Mouse (Mus musculus) embryonic facial prominence, embryonic 15.5 days (tissue): ENCODE measurements around the gene Gm13272. TPM values are rescaled to one million over a fixed set of nuclear protein-coding genes. Genes with fewer than 3 reads are reported as not detected.
"Not testable (repeated sequence)": the region's sequence is repeated elsewhere in the genome, so short reads cannot be mapped to it uniquely, and the experiment has no call there.

Experiments
- ATAC-seq: fragments of 200-750 bp; cut with Nextera tagmentation; 2 replicates; pipeline ENCODE4 v1.8.0; 2017; ENCODE audit warnings: low read depth, moderate TSS enrichment; ENCODE audit not compliant: insufficient number of reproducible peaks, low FRiP score, low TSS enrichment
- H3K27ac ChIP-seq: fragments of 300-500 bp; sonication (generic); replicated peaks from 2 replicates; pipeline ENCODE4 v1.5.1; 2015; ENCODE audit warnings: mild to moderate bottlenecking, inconsistent platforms
- H3K27me3 ChIP-seq: fragments of 300-500 bp; sonication (generic); 2 replicates; pipeline ENCODE4 v1.6.1; 2015; ENCODE audit warnings: inconsistent platforms
- H3K36me3 ChIP-seq: fragments of 300-500 bp; sonication (generic); 2 replicates; pipeline ENCODE4 v1.6.1; 2015; ENCODE audit warnings: mild to moderate bottlenecking, inconsistent platforms
- H3K4me1 ChIP-seq: fragments of 300-500 bp; sonication (generic); 2 replicates; pipeline ENCODE4 v1.6.1; 2015; ENCODE audit warnings: inconsistent platforms
- H3K4me2 ChIP-seq: fragments of 300-500 bp; sonication (generic); replicated peaks from 2 replicates; pipeline ENCODE4 v1.6.1; 2015; ENCODE audit warnings: mild to moderate bottlenecking, inconsistent platforms
- H3K4me3 ChIP-seq: fragments of 300-500 bp; sonication (generic); replicated peaks from 2 replicates; pipeline ENCODE4 v1.5.1; 2015; ENCODE audit warnings: mild to moderate bottlenecking, inconsistent platforms
- H3K9ac ChIP-seq: fragments of 300-500 bp; sonication (generic); 2 replicates; pipeline ENCODE4 v1.6.1; 2015; ENCODE audit warnings: inconsistent platforms
- H3K9me3 ChIP-seq: fragments of 300-500 bp; sonication (generic); replicated peaks from 2 replicates; pipeline ENCODE4 v1.6.1; 2016; ENCODE audit warnings: inconsistent platforms
- WGBS: fragments of 180-500 bp; shearing (Covaris S2); methylation state at CpG from one replicate; pipeline ENCODE4 v1.1.7; 2015; 5-methylcytosine and 5-hydroxymethylcytosine counted together
- polyA plus RNA-seq: library from polyadenylated mRNA; unstranded; fragments of >200 nt; fragmentation: Nextera tagmentation; extraction: Ambion mirVana; gene quantifications from 2 replicates; pipeline ENCODE4 v1.2.1, GENCODE M21; 2015

The Gm13272 gene
- polyA plus RNA-seq, 1 experiment from 2014 or later = not detected

DNA sequence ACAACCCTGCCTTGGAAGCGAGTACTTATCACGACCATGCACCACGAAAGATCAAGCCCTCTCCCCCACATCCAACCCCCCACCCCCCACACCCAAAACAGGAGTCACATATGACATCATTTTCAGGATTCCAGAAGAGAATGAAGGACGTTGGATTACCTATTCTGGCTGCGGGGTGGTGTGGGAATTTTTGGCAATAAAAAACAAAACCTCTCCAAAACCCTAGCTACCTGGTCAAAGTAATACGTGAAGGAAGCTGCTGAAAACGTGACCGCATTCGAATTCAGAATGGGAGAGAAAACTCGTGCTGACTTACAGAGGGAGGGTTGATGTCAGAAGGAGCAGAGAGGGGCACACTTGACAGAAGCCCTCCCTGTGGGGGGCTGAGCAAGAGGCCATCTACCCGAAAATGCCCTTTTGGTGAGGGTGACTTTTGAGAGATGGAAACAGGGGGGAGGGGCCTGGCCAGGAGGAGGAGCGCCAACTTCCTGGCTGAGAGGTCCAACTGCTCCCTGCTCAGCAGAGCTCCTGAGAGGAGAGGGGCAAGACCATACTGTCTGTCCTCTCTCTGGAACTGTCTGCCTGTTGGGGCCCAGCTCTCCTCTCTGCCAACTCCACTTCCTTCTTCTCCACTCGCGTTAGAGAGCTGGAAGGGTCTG, 19.9 kb upstream of the Gm13272 start, which contains the start of gene Gm13283:
Gm13283 (plus strand) TSS at position 510 of the 659 bp plus-strand sequence.
- not testable (repeated sequence) for H3K4me1 ChIP-seq, H3K36me3 ChIP-seq, H3K27me3 ChIP-seq, H3K9me3 ChIP-seq, H3K9ac ChIP-seq, ATAC-seq
- Histone ChIP-seq H3K27ac (peak within 1 kb of the TSS; percentile 84), H3K4me2 (peak within 1 kb of the TSS; percentile 55), H3K4me3 (peak within 1 kb of the TSS; percentile 43)
- WGBS = 13% methylated on average over 12 of the region's 14 CpGs

DNA sequence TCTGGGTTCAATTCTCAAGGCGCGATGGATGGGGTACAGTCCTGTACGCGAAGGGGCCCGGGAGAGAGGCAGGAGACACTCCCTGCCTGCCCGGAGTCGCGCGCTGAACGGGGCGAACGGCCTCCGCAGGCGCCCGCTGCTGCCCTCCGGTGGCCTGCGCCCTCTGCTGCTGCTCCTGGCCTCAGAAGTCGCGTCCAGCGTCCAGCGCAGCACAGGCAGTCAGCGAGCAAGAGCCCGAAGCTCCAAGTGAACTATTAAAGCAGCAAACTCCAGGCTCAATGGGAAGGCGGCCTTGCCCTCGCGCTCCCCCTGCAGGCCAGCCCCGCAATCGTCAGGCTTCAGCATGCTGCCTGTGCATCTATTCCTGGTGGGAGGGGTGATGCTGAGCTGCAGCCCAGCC, 19.2 kb upstream of the Gm13272 start:
- WGBS = under 1% methylated on average over 26 of the region's 28 CpGs
- not testable (repeated sequence) for H3K9ac ChIP-seq, H3K4me1 ChIP-seq, H3K36me3 ChIP-seq, ATAC-seq, H3K9me3 ChIP-seq, H3K27me3 ChIP-seq
- Histone ChIP-seq H3K4me2 (peak overlapping the region; percentile 55), H3K27ac (peak overlapping the region; percentile 84), H3K4me3 (peak overlapping the region; percentile 43)

DNA sequence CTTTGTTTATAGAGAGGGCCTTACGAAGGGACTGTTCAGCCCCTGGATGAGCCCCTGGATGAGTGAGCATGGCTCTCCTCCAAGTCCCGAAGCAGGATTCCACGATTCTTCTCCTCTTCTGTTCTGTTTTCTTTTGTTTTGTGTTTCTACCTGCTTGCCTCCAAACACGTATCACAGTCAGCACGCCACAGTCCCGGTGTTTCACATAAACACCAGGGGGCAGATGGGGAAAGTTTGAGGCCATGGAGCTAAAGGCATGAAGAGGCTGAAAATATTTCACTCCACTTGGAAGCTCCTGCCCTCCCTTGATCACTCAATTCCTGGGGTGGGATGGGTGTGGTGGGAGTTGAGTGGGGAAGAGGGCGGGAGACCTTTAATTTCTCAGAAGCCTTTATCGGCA, 17.9 kb upstream of the Gm13272 start:
- H3K27ac ChIP-seq, H3K4me1 ChIP-seq, ATAC-seq, H3K4me3 ChIP-seq, H3K9ac ChIP-seq, H3K27me3 ChIP-seq, H3K36me3 ChIP-seq, H3K9me3 ChIP-seq, H3K4me2 ChIP-seq: not testable (repeated sequence)
- WGBS = 63% methylated on average over 6 of the region's 8 CpGs

DNA sequence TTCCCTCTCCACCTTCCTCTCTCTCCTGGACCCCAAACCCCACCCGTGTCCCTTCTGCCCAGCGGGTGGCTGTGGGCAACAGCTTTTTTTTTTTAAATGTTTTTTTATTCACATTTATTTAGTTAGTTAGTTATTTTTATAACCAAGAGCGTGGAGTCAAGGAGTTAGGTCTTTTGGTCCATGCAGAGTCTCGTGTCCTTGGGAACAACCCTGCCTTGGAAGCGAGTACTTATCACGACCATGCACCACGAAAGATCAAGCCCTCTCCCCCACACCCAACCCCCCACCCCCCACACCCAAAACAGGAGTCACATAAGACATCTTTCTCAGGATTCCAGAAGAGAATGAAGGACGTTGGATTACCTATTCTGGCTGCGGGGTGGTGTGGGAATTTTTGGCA, 17.3 kb upstream of the Gm13272 start:
- not testable (repeated sequence) for H3K4me3 ChIP-seq, H3K4me2 ChIP-seq, H3K27me3 ChIP-seq, H3K27ac ChIP-seq, H3K9me3 ChIP-seq, ATAC-seq, H3K9ac ChIP-seq, H3K4me1 ChIP-seq, H3K36me3 ChIP-seq
- WGBS = 57% methylated on average over 9 of the region's 9 CpGs

DNA sequence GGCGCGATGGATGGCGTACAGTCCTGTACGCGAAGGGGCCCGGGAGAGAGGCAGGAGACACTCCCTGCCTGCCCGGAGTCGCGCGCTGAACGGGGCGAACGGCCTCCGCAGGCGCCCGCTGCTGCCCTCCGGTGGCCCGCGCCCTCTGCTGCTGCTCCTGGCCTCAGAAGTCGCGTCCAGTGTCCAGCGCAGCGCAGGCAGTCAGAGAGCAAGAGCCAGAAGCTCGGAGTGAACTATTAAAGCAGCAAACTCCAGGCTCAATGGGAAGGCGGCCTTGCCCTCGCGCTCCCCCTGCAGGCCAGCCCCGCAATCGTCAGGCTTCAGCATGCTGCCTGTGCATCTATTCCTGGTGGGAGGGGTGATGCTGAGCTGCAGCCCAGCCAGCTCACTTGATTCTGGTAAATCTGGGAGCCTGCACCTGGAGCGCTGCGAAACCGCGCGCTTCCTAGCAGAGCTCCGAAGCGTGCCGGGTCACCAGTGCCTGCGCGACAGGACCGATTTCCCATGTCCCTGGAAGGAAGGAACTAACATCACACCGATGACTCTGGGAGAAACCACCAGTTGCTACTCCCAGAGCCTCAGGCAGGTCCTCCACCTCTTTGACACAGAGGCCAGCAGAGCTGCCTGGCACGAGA, 16.1 kb upstream of the Gm13272 start:
- peak overlapping the region; percentile 44 for H3K4me3 ChIP-seq
- not testable (repeated sequence) for H3K27me3 ChIP-seq, H3K36me3 ChIP-seq, H3K9me3 ChIP-seq, H3K4me1 ChIP-seq, ATAC-seq, H3K9ac ChIP-seq
- peak overlapping the region; percentile 50 for H3K4me2 ChIP-seq
- 3% methylated on average over 37 of the region's 42 CpGs for WGBS
- H3K27ac ChIP-seq = peak overlapping the region; percentile 75

DNA sequence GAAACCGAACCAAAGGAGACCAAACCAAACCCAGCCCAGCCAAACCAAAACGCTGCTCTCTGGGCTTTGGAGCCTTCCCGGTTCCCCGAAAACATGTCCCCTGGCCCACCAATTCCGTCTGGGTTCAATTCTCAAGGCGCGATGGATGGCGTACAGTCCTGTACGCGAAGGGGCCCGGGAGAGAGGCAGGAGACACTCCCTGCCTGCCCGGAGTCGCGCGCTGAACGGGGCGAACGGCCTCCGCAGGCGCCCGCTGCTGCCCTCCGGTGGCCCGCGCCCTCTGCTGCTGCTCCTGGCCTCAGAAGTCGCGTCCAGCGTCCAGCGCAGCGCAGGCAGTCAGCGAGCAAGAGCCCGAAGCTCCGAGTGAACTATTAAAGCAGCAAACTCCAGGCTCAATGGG, 6.1 kb upstream of the Gm13272 start, which contains the start of gene Gm13290:
Gm13290 (plus strand) TSS at position 301 of the 400 bp plus-strand sequence.
- H3K36me3 ChIP-seq, H3K4me3 ChIP-seq, H3K27me3 ChIP-seq, H3K27ac ChIP-seq, H3K9ac ChIP-seq, H3K9me3 ChIP-seq, H3K4me1 ChIP-seq, ATAC-seq, H3K4me2 ChIP-seq: not testable (repeated sequence)
- WGBS = no CpG with 5 or more reads among the region's 32 CpGs

DNA sequence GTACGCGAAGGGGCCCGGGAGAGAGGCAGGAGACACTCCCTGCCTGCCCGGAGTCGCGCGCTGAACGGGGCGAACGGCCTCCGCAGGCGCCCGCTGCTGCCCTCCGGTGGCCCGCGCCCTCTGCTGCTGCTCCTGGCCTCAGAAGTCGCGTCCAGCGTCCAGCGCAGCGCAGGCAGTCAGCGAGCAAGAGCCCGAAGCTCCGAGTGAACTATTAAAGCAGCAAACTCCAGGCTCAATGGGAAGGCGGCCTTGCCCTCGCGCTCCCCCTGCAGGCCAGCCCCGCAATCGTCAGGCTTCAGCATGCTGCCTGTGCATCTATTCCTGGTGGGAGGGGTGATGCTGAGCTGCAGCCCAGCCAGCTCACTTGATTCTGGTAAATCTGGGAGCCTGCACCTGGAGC, 3.0 kb upstream of the Gm13272 start, which contains the start of gene Gm13289:
Gm13289 (plus strand) TSS at position 301 of the 400 bp plus-strand sequence.
- H3K27me3 ChIP-seq, H3K4me2 ChIP-seq, H3K36me3 ChIP-seq, H3K9me3 ChIP-seq, H3K4me1 ChIP-seq, H3K9ac ChIP-seq, ATAC-seq, H3K4me3 ChIP-seq, H3K27ac ChIP-seq: not testable (repeated sequence)
- no CpG with 5 or more reads among the region's 29 CpGs for WGBS

DNA sequence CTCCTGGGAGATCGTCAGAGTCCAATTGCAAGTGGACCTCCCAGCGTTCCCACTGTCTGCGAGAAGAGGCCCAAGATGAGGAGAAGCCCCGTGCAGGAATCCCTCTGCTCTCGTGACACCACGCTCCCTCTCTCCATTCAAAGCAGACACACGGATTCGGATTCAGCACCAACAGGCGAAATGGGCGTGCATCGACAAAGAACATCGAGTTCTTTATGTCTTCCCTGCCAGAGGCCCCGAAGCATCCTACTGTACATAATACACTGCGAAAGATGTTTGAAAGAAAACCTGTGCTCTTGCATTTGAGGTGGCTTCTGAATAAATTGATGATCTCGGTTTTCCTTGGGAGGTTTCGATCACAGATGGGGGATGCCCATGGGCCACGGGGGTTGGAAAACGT, 670 bp downstream of the Gm13272 start:
- not testable (repeated sequence) for H3K4me3 ChIP-seq, H3K4me1 ChIP-seq, H3K27ac ChIP-seq, H3K9me3 ChIP-seq, H3K4me2 ChIP-seq, H3K27me3 ChIP-seq, H3K36me3 ChIP-seq, ATAC-seq, H3K9ac ChIP-seq
- WGBS = 47% methylated on average over 16 of the region's 18 CpGs

DNA sequence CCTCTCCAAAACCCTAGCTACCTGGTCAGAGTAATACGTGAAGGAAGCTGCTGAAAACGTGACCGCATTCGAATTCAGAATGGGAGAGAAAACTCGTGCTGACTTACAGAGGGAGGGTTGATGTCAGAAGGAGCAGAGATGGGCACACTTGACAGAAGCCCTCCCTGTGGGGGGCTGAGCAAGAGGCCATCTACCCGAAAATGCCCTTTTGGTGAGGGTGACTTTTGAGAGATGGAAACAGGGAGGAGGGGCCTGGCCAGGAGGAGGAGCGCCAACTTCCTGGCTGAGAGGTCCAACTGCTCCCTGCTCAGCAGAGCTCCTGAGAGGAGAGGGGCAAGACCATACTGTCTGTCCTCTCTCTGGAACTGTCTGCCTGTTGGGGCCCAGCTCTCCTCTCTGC, 2.2 kb downstream of the Gm13272 start, which contains the start of gene Ifnz:
Ifnz (plus strand) TSS at position 301 of the 400 bp plus-strand sequence.
- WGBS = 13% methylated on average over 4 of the region's 7 CpGs
- Histone ChIP-seq H3K4me3 (peak within 1 kb of the TSS; percentile 28), H3K27ac (peak within 1 kb of the TSS; percentile 68), H3K4me2 (peak within 1 kb of the TSS; percentile 39)
- H3K4me1 ChIP-seq, H3K9ac ChIP-seq, H3K36me3 ChIP-seq, ATAC-seq, H3K27me3 ChIP-seq, H3K9me3 ChIP-seq: not testable (repeated sequence)

DNA sequence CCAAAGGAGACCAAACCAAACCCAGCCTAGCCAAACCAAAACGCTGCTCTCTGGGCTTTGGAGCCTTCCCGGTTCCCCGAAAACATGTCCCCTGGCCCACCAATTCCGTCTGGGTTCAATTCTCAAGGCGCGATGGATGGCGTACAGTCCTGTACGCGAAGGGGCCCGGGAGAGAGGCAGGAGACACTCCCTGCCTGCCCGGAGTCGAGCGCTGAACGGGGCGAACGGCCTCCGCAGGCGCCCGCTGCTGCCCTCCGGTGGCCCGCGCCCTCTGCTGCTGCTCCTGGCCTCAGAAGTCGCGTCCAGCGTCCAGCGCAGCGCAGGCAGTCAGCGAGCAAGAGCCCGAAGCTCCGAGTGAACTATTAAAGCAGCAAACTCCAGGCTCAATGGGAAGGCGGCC, 2.7 kb downstream of the Gm13272 start:
- 0% methylated on average over 3 of the region's 31 CpGs for WGBS

DNA sequence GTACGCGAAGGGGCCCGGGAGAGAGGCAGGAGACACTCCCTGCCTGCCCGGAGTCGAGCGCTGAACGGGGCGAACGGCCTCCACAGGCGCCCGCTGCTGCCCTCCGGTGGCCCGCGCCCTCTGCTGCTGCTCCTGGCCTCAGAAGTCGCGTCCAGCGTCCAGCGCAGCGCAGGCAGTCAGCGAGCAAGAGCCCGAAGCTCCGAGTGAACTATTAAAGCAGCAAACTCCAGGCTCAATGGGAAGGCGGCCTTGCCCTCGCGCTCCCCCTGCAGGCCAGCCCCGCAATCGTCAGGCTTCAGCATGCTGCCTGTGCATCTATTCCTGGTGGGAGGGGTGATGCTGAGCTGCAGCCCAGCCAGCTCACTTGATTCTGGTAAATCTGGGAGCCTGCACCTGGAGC, 5.8 kb downstream of the Gm13272 start, which contains the start of gene Gm13276:
Gm13276 (plus strand) TSS at position 301 of the 400 bp plus-strand sequence.
- H3K36me3 ChIP-seq, H3K27me3 ChIP-seq, H3K4me2 ChIP-seq, H3K27ac ChIP-seq, H3K9ac ChIP-seq, H3K4me3 ChIP-seq, H3K9me3 ChIP-seq, H3K4me1 ChIP-seq, ATAC-seq: not testable (repeated sequence)
- no CpG with 5 or more reads among the region's 27 CpGs for WGBS

More for the DNA sequence above, 2.7 kb downstream of the Gm13272 start:
- ATAC-seq, H3K27me3 ChIP-seq, H3K9ac ChIP-seq, H3K36me3 ChIP-seq, H3K4me1 ChIP-seq, H3K9me3 ChIP-seq: not testable (repeated sequence)
- Histone ChIP-seq H3K4me3 (peak overlapping the region; percentile 28), H3K27ac (peak overlapping the region; percentile 68), H3K4me2 (peak overlapping the region; percentile 39)
